Mouse (Mus musculus) thymus, adult 2 months (tissue): ENCODE results near the gene Steap3.

ENCODE experiments used
- CTCF ChIP-seq: fragments of 200-500 bp; IDR thresholded peaks from 2 replicates; pipeline ENCODE4 v1.5.1; 2012; ENCODE audit warnings: mild to moderate bottlenecking, control low read depth, low read length, moderate library complexity, borderline replicate concordance; ENCODE audit not compliant: control insufficient read depth, poor library complexity, insufficient read depth; ENCODE audit errors: extremely low read depth
- POLR2A ChIP-seq: fragments of 200-500 bp; IDR thresholded peaks from 2 replicates; pipeline ENCODE4 v1.6.1; 2012; ENCODE audit warnings: mild to moderate bottlenecking, low read length, control low read depth, moderate library complexity; ENCODE audit not compliant: control insufficient read depth, poor library complexity, insufficient read depth; ENCODE audit errors: extremely low read depth

DNA sequence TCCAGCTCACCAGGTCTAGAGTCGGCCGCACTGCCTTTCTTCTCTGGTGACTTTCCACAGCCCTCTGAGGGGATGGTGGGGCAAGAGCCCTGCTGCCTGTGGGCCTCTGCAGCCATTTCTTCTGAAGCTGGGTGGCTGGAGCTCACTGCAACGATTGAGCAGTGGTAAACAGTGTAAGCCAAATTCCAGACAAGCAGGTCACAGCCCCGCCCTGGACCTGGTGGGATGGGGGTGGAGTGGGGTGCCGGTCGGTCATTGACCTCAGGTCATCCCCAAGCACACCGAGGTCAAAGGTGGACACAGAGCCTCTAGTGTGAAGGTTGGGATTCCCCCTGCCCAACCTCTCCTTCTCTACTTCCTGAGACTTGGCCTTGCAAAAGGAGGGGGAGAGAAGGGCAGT is 2.4 kb downstream of the Steap3 start:
- TF ChIP-seq CTCF (no peak), POLR2A (no peak)
